Mouse (Mus musculus): Measurements from ENCODE around the gene Stxbp4. TPM values are rescaled to one million over a fixed set of nuclear protein-coding genes. Genes with fewer than 3 reads are reported as not detected.

Gene Stxbp4
- polyA plus RNA-seq, 1 experiment from 2014 or later = 13.4 TPM

GRCm38 (mm10) chr11:90553963-90554362 lies 83.9 kb downstream of the Stxbp4 start:
- 65% methylated on average over 5 of the region's 5 CpGs for WGBS
- H3K4me1 ChIP-seq (ENCODE audit: control insufficient read depth in 2 of 2, insufficient read depth in 2 of 2, low read length in 2 of 2) = 0 out of 4 replicates have a peak, but pooled peaks cover 0 to 3% of the 10 kb centered on the region in 2 experiments
- no peak overlapping the region for H3K4me3 ChIP-seq (ENCODE audit: control insufficient read depth in 1 of 2, insufficient read depth in 1 of 2, low read depth in 1 of 2, low read length in 2 of 2)
- H3K9ac ChIP-seq (ENCODE audit: low read length) = no peak overlapping the region
- H3K27ac ChIP-seq (replicated peaks in 1 of 2; ENCODE audit: control insufficient read depth in 1 of 2, insufficient read depth in 1 of 2, low read depth in 2 of 2, low read length in 2 of 2) = no peak overlapping the region
- no peak for ATAC-seq (ENCODE audit: insufficient number of reproducible peaks, insufficient read depth, low FRiP score, low read depth)
- no peaks in the 10 kb centered on the region for H3K9me3 ChIP-seq (ENCODE audit: control insufficient read depth, low read length)
- no peaks in the 10 kb centered on the region for H3K36me3 ChIP-seq (ENCODE audit: control insufficient read depth, insufficient read depth, low read length)
- no peak overlapping the region for H3K4me2 ChIP-seq (ENCODE audit: low read length)
- H3K27me3 ChIP-seq (ENCODE audit: control insufficient read depth, insufficient read depth, low read length) = no peaks in the 10 kb centered on the region

- Histone ChIP-seq H3K4me1 (ENCODE audit: control insufficient read depth in 2 of 2, insufficient read depth in 2 of 2, low read length in 2 of 2) (no peaks in the 10 kb centered on the region), H3K4me2 (ENCODE audit: low read length) (no peak overlapping the region), H3K27me3 (ENCODE audit: control insufficient read depth, insufficient read depth, low read length) (no peaks in the 10 kb centered on the region), H3K9me3 (ENCODE audit: control insufficient read depth, low read length) (no peaks in the 10 kb centered on the region), H3K4me3 (ENCODE audit: control insufficient read depth in 1 of 2, insufficient read depth in 1 of 2, low read depth in 1 of 2, low read length in 2 of 2) (no peak overlapping the region), H3K36me3 (ENCODE audit: control insufficient read depth, insufficient read depth, low read length) (no peaks in the 10 kb centered on the region), H3K9ac (ENCODE audit: low read length) (no peak overlapping the region), H3K27ac (replicated peaks in 1 of 2; ENCODE audit: control insufficient read depth in 1 of 2, insufficient read depth in 1 of 2, low read depth in 2 of 2, low read length in 2 of 2) (no peak overlapping the region)
- no peak for ATAC-seq (ENCODE audit: insufficient number of reproducible peaks, insufficient read depth, low FRiP score, low read depth)
- WGBS = 71% methylated on average over 18 of the region's 18 CpGs
These were observed 85.3 kb downstream of the Stxbp4 start for GRCm38 (mm10) chr11:90552303-90553201.

DNA sequence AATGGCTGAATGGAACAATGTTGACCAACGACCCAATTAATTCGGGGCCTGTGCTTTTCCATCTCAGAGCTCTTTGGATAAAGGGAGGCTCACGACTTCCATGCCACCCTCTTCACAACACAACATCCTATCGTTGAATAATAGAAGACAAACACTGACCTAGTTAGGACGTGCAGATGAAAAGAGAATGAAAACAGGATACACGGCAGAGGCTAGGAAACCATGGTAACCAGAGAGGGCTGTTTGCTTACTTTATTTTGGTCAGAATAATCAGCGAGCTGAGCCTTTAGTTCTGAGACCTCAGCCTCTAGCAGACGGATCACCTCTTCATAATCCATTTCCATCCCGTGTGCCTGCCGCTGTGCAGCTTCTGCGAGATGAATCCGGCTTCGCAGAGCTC lies 89.3 kb downstream of the Stxbp4 start:
- no peaks in the 10 kb centered on the region for H3K27me3 ChIP-seq (ENCODE audit: control insufficient read depth, insufficient read depth, low read length)
- H3K27ac ChIP-seq (replicated peaks in 1 of 2; ENCODE audit: control insufficient read depth in 1 of 2, insufficient read depth in 1 of 2, low read depth in 2 of 2, low read length in 2 of 2) = no peak overlapping the region
- H3K4me1 ChIP-seq (ENCODE audit: control insufficient read depth in 2 of 2, insufficient read depth in 2 of 2, low read length in 2 of 2) = no peaks in the 10 kb centered on the region
- H3K9ac ChIP-seq (ENCODE audit: low read length) = no peak overlapping the region
- H3K4me3 ChIP-seq (ENCODE audit: control insufficient read depth in 1 of 2, insufficient read depth in 1 of 2, low read depth in 1 of 2, low read length in 2 of 2) = no peak overlapping the region
- peaks cover 5% of the 10 kb centered on the region; the same call in 1 of the 2 replicates for H3K9me3 ChIP-seq (ENCODE audit: control insufficient read depth, low read length)
- H3K36me3 ChIP-seq (ENCODE audit: control insufficient read depth, insufficient read depth, low read length) = peaks cover 3% of the 10 kb centered on the region; the same call in 1 of the 2 replicates
- WGBS = 77% methylated on average over 13 of the region's 13 CpGs
- no peak for ATAC-seq (ENCODE audit: insufficient number of reproducible peaks, insufficient read depth, low FRiP score, low read depth)
- H3K4me2 ChIP-seq (ENCODE audit: low read length) = no peak overlapping the region

DNA sequence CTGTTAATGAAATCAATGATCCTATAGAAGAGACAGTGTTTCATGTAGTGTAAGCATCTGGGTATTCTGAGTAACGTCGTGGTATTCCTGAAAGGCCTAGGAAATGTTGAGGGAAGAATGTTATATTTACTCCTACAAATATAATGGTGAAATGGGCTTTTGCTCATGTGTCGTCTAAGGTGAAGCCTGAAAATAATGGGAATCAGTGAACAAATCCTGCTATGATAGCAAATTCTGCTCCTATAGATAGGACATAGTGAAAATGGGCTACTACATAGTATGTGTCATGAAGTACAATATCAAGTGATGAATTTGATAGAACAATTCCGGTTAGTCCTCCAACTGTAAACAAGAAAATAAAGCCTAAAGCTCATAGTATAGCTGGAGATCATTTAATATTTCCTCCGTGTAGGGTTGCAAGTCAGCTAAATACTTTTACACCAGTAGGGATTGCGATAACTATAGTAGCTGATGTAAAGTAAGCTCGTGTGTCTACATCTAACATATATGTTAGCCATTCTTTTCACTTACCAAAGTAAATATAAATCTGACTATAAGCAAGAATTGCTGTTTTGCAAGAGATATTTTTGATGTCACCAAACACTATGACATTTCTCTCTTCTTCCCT lies 99.1 kb downstream of the Stxbp4 start:
- Histone ChIP-seq H3K36me3 (ENCODE audit: control insufficient read depth, insufficient read depth, low read length) (peaks cover 22% of the 10 kb centered on the region), H3K9ac (ENCODE audit: low read length) (no peak overlapping the region), H3K27me3 (ENCODE audit: control insufficient read depth, insufficient read depth, low read length) (no peaks in the 10 kb centered on the region), H3K4me2 (ENCODE audit: low read length) (no peak overlapping the region), H3K27ac (replicated peaks in 1 of 2; ENCODE audit: control insufficient read depth in 1 of 2, insufficient read depth in 1 of 2, low read depth in 2 of 2, low read length in 2 of 2) (no peak overlapping the region), H3K4me1 (ENCODE audit: control insufficient read depth in 2 of 2, insufficient read depth in 2 of 2, low read length in 2 of 2) (no peaks in the 10 kb centered on the region), H3K9me3 (ENCODE audit: control insufficient read depth, low read length) (no peaks in the 10 kb centered on the region), H3K4me3 (ENCODE audit: control insufficient read depth in 1 of 2, insufficient read depth in 1 of 2, low read depth in 1 of 2, low read length in 2 of 2) (no peak overlapping the region)
- WGBS = 89% methylated on average over 7 of the region's 7 CpGs
- no peak; the same call in 1 of the 2 replicates for ATAC-seq (ENCODE audit: insufficient number of reproducible peaks, insufficient read depth, low FRiP score, low read depth)

DNA sequence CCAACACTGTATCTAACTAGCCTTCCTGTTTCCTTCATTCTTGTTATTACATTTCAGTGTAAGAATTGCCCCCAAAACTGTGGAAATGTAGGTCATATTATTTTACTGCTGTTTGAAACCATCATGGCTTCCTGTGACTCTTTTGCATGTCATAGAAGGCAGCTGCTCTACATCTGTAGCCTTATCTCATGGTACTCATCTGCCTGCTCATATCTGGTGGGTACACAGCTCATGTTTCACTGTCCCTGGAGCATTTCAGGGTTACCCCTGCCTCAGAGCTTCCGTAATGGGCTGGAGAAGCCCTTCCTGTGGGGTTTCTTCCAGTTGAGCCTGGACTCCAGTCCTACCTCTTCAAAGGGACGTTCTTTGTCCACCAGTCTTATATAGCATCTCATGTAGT lies 112.6 kb downstream of the Stxbp4 start:
- no peak overlapping the region for H3K9ac ChIP-seq (ENCODE audit: low read length)
- H3K4me2 ChIP-seq (ENCODE audit: low read length) = no peak overlapping the region
- H3K4me1 ChIP-seq (ENCODE audit: control insufficient read depth in 2 of 2, insufficient read depth in 2 of 2, low read length in 2 of 2) = peaks cover 10 to 21% of the 10 kb centered on the region in 2 experiments; a peak in 3 of 4 replicates
- no peak overlapping the region for H3K27ac ChIP-seq (replicated peaks in 1 of 2; ENCODE audit: control insufficient read depth in 1 of 2, insufficient read depth in 1 of 2, low read depth in 2 of 2, low read length in 2 of 2)
- ATAC-seq (ENCODE audit: insufficient number of reproducible peaks, insufficient read depth, low FRiP score, low read depth) = no peak
- H3K36me3 ChIP-seq (ENCODE audit: control insufficient read depth, insufficient read depth, low read length) = no peaks in the 10 kb centered on the region; the same call in 1 of the 2 replicates
- H3K27me3 ChIP-seq (ENCODE audit: control insufficient read depth, insufficient read depth, low read length) = no peaks in the 10 kb centered on the region
- no peak overlapping the region for H3K4me3 ChIP-seq (ENCODE audit: control insufficient read depth in 1 of 2, insufficient read depth in 1 of 2, low read depth in 1 of 2, low read length in 2 of 2)
- peaks cover 6% of the 10 kb centered on the region for H3K9me3 ChIP-seq (ENCODE audit: control insufficient read depth, low read length)
- WGBS = 63% methylated on average over 2 of the region's 2 CpGs

GRCm38 (mm10) chr11:90521040-90521439 lies 116.8 kb downstream of the Stxbp4 start:
- Histone ChIP-seq H3K4me3 (ENCODE audit: control insufficient read depth in 1 of 2, insufficient read depth in 1 of 2, low read depth in 1 of 2, low read length in 2 of 2) (no peak overlapping the region), H3K9me3 (ENCODE audit: control insufficient read depth, low read length) (no peaks in the 10 kb centered on the region), H3K9ac (ENCODE audit: low read length) (no peak overlapping the region), H3K36me3 (ENCODE audit: control insufficient read depth, insufficient read depth, low read length) (no peaks in the 10 kb centered on the region), H3K4me2 (ENCODE audit: low read length) (peak overlapping the region; percentile 12; the same call in 1 of the 2 replicates), H3K27ac (replicated peaks in 1 of 2; ENCODE audit: control insufficient read depth in 1 of 2, insufficient read depth in 1 of 2, low read depth in 2 of 2, low read length in 2 of 2) (no peak overlapping the region), H3K27me3 (ENCODE audit: control insufficient read depth, insufficient read depth, low read length) (no peaks in the 10 kb centered on the region), H3K4me1 (ENCODE audit: control insufficient read depth in 2 of 2, insufficient read depth in 2 of 2, low read length in 2 of 2) (peaks cover 29 to 30% of the 10 kb centered on the region in 2 experiments)
- WGBS = 27% methylated on average over 8 of the region's 8 CpGs
- ATAC-seq (ENCODE audit: insufficient number of reproducible peaks, insufficient read depth, low FRiP score, low read depth) = no peak

GRCm38 (mm10) chr11:90517750-90518149 lies 120.1 kb downstream of the Stxbp4 start:
- Histone ChIP-seq H3K27me3 (ENCODE audit: control insufficient read depth, insufficient read depth, low read length) (no peaks in the 10 kb centered on the region), H3K27ac (replicated peaks in 1 of 2; ENCODE audit: control insufficient read depth in 1 of 2, insufficient read depth in 1 of 2, low read depth in 2 of 2, low read length in 2 of 2) (peak overlapping the region in 1 of 2 experiments; percentile 64; a peak in 3 of 4 replicates), H3K4me2 (ENCODE audit: low read length) (peak overlapping the region; percentile 52), H3K4me1 (ENCODE audit: control insufficient read depth in 2 of 2, insufficient read depth in 2 of 2, low read length in 2 of 2) (peaks cover 29 to 40% of the 10 kb centered on the region in 2 experiments), H3K36me3 (ENCODE audit: control insufficient read depth, insufficient read depth, low read length) (no peaks in the 10 kb centered on the region), H3K4me3 (ENCODE audit: control insufficient read depth in 1 of 2, insufficient read depth in 1 of 2, low read depth in 1 of 2, low read length in 2 of 2) (no peak overlapping the region), H3K9me3 (ENCODE audit: control insufficient read depth, low read length) (no peaks in the 10 kb centered on the region), H3K9ac (ENCODE audit: low read length) (no peak overlapping the region)
- WGBS = 9% methylated on average over 1 of the region's 1 CpGs
- peak; percentile 31; the same call in 1 of the 2 replicates for ATAC-seq (ENCODE audit: insufficient number of reproducible peaks, insufficient read depth, low FRiP score, low read depth)
